Mouse (Mus musculus) stomach, embryonic 14.5 days (tissue): ENCODE measurements at regions not wholly inside any gene's neighbourhood (a gene's known extent, or its start where the extent isn't known, plus 50 kb on each side); places are given as distances from the start of the nearest gene placed in this dataset.

Source experiments
- ATAC-seq: fragments of 200-750 bp; cut with Nextera tagmentation; 2 replicates; pipeline ENCODE4 v1.8.0; 2017; ENCODE audit warnings: low read depth, moderate TSS enrichment; ENCODE audit not compliant: insufficient number of reproducible peaks, insufficient read depth, low FRiP score
- H3K27ac ChIP-seq: fragments of 300-500 bp; sonication (generic); 2 replicates; pipeline ENCODE4 v1.5.1; 2014; ENCODE audit warnings: mild to moderate bottlenecking, low read length, moderate library complexity, mixed read lengths
- H3K27me3 ChIP-seq: fragments of 300-500 bp; sonication (generic); 2 replicates; pipeline ENCODE4 v1.6.1; 2014; ENCODE audit warnings: low read length, control low read depth, mixed read lengths; ENCODE audit not compliant: control insufficient read depth, insufficient read depth
- H3K36me3 ChIP-seq: fragments of 300-500 bp; sonication (generic); 2 replicates; pipeline ENCODE4 v1.6.1; 2014; ENCODE audit warnings: mild to moderate bottlenecking, control low read depth, low read length, moderate library complexity, mixed read lengths; ENCODE audit not compliant: control insufficient read depth, insufficient read depth
- H3K4me1 ChIP-seq: fragments of 300-500 bp; sonication (generic); 2 replicates; pipeline ENCODE4 v1.6.1; 2014; ENCODE audit warnings: low read length, control low read depth, mixed read lengths; ENCODE audit not compliant: control insufficient read depth, insufficient read depth
- H3K4me2 ChIP-seq: fragments of 300-500 bp; sonication (generic); replicated peaks from 2 replicates; pipeline ENCODE4 v1.6.1; 2014; ENCODE audit warnings: low read depth, low read length, control low read depth
- H3K4me3 ChIP-seq: fragments of 300-500 bp; sonication (generic); 2 replicates; pipeline ENCODE4 v1.5.1; 2014; ENCODE audit warnings: low read depth, low read length, control low read depth
- H3K9ac ChIP-seq: fragments of 300-500 bp; sonication (generic); replicated peaks from 2 replicates; pipeline ENCODE4 v1.6.1; 2014; ENCODE audit warnings: low read depth, mild to moderate bottlenecking, control low read depth, low read length, moderate library complexity, mixed read lengths
- H3K9me3 ChIP-seq: fragments of 300-500 bp; sonication (generic); 2 replicates; pipeline ENCODE4 v1.6.1; 2016; ENCODE audit warnings: low read depth, low read length, control low read depth; ENCODE audit not compliant: control insufficient read depth
- WGBS: fragments of 180-500 bp; shearing (Covaris S2); extraction: QIAGEN DNeasy Blood & Tissue Kit; methylation state at CpG from one replicate; pipeline ENCODE4 v1.1.7; 2014; 5-methylcytosine and 5-hydroxymethylcytosine counted together

DNA sequence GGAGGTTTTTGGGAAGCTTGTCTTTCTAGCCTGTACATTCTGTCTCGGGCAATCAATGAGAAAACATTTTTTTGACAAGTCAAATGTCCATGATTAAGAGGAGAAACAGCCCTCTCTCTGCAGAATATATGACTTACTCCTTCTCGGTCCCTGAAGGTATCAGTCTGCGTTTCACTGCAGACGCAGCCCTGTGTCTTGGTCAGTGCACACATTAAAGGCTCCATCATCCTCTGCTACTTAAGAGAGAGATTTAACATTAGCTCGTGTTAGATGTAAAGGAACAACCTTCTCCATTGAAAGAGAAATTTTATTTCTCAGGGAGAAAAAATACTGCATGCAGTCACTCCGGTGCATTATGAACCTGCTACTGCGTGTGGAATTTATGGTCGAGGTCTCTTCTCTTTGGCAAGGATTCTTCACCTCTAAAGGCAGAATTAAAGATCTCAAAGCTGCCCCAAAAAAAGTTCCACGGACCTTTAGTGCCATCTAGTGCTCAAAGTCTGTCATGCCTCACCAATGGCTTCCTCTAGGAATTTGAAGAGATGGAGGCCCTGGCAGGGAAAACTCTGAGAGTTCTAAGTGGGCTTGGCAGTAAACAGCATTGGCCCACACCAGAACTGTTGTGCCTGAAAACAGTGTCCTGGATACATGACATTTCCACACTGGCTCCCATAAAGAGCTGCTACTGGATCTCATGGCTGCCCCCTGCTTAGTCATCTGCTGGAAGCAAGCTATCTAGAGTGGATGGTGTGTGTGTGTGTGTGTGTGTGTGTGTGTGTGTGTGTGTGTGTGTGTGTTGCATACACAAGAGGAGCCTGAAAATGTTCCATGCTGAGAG is 102.3 kb upstream of the Noct start:
- Histone ChIP-seq H3K4me3 (no peak overlapping the region), H3K9me3 (no peaks in the 10 kb centered on the region), H3K27ac (no peak overlapping the region), H3K4me2 (no peak overlapping the region), H3K4me1 (no peaks in the 10 kb centered on the region), H3K27me3 (no peaks in the 10 kb centered on the region), H3K36me3 (no peaks in the 10 kb centered on the region), H3K9ac (no peak overlapping the region)
- ATAC-seq: no peak
- WGBS: 22% methylated on average over 9 of the region's 9 CpGs

DNA sequence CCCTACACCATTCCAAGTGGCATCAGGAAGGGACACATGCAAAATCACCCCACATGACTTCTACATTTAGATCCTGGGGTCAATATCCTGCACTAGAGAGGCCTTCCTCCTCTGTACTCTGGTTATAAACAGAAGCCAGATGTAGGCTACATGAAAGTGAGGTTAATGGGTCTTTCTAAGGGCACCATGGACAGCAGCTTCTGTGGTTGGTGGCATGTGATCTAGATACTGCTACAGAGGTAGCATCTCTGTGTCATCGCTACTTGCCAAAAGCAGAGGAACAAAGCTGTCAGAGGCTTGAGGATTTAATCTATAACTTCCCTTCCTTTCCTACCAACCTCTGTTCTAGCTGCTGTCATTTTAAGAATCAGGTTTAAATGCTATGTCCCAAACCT is 101.7 kb upstream of the Noct start:
- H3K4me1 ChIP-seq: no peaks in the 10 kb centered on the region
- 95% methylated on average over 1 of the region's 1 CpGs for WGBS
- no peak for ATAC-seq
- H3K4me3 ChIP-seq: no peak overlapping the region
- no peaks in the 10 kb centered on the region for H3K36me3 ChIP-seq
- no peak overlapping the region for H3K27ac ChIP-seq
- H3K9ac ChIP-seq: no peak overlapping the region
- no peaks in the 10 kb centered on the region for H3K9me3 ChIP-seq
- H3K27me3 ChIP-seq: no peaks in the 10 kb centered on the region
- H3K4me2 ChIP-seq: no peak overlapping the region

GRCm38 (mm10) chr3:51127875-51128274 is 96.4 kb upstream of the Noct start:
- no peaks in the 10 kb centered on the region for H3K36me3 ChIP-seq
- H3K27ac ChIP-seq: no peak overlapping the region
- no peak for ATAC-seq
- no peaks in the 10 kb centered on the region for H3K27me3 ChIP-seq
- H3K4me2 ChIP-seq: no peak overlapping the region
- H3K9ac ChIP-seq: no peak overlapping the region
- H3K4me1 ChIP-seq: no peaks in the 10 kb centered on the region
- no peak overlapping the region for H3K4me3 ChIP-seq
- H3K9me3 ChIP-seq: no peaks in the 10 kb centered on the region
- 73% methylated on average over 1 of the region's 1 CpGs for WGBS

DNA sequence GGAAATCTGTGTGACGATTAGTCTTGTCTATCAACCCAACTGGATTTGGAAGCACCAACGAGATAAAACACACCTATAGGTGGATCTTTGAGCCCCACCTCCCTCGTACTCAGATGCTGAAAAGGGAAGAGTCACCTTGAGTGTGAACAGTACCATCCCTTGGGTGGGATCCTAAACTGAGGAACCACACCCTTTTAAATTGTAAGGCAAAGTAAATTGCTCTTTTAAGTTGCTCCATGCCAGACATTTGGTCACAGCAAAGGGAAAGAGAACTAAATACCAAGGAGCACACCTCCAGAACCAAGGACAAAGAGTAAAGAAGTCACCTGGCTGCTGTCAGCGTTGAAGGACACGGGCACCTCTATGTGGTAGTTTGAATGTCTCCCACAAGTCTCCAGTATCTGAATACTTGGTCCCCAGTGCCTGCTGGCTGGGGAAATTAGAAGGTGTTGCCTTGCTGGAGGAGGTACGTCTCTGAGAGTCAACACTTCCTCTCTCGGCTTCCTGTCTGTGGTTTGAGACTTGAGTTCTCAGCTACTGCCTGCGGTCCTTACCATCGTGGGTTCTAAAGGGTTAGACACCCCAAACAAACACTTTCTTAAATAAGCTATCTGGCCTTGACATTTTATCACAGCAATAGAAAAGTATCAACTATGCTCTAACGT is 95.6 kb upstream of the Noct start:
- 80% methylated on average over 10 of the region's 10 CpGs for WGBS
- H3K4me3 ChIP-seq: no peak overlapping the region

GRCm38 (mm10) chr3:51130709-51131108 is 93.5 kb upstream of the Noct start:
- Histone ChIP-seq H3K27ac (no peak overlapping the region), H3K9me3 (no peaks in the 10 kb centered on the region), H3K9ac (no peak overlapping the region), H3K27me3 (no peaks in the 10 kb centered on the region), H3K4me1 (no peaks in the 10 kb centered on the region), H3K4me2 (no peak overlapping the region), H3K36me3 (no peaks in the 10 kb centered on the region), H3K4me3 (no peak overlapping the region)
- no peak for ATAC-seq
- 86% methylated on average over 5 of the region's 5 CpGs for WGBS

More for the DNA sequence above, 95.6 kb upstream of the Noct start:
- Histone ChIP-seq H3K27me3 (no peaks in the 10 kb centered on the region), H3K4me1 (no peaks in the 10 kb centered on the region), H3K27ac (no peak overlapping the region), H3K4me2 (no peak overlapping the region), H3K36me3 (no peaks in the 10 kb centered on the region), H3K9me3 (no peaks in the 10 kb centered on the region), H3K9ac (no peak overlapping the region)
- ATAC-seq: no peak

DNA sequence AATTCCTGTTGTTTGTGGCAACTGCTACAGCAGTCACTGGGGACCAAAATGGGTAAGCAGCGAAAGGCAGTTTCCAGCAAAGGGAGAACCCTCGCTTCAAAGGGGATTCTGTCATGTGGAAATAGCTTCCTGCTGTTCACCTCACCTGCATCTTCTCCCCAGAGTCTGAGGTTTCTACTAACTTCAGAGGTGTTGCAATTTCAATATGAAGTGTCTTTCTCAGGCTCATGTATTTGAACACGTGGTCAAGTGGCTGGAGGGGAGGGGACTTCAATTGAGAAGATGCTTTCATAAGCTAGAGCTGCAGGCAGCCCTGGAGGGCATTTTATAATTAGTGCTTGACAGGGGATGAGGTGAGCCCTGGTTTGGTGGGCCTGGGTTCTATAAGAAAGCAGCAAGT is 92.9 kb upstream of the Noct start:
- ATAC-seq: no peak
- Histone ChIP-seq H3K4me2 (no peak overlapping the region), H3K4me1 (no peaks in the 10 kb centered on the region), H3K27me3 (no peaks in the 10 kb centered on the region), H3K9ac (no peak overlapping the region), H3K36me3 (no peaks in the 10 kb centered on the region), H3K27ac (no peak overlapping the region), H3K4me3 (no peak overlapping the region), H3K9me3 (no peaks in the 10 kb centered on the region)
- WGBS: 81% methylated on average over 3 of the region's 3 CpGs

DNA sequence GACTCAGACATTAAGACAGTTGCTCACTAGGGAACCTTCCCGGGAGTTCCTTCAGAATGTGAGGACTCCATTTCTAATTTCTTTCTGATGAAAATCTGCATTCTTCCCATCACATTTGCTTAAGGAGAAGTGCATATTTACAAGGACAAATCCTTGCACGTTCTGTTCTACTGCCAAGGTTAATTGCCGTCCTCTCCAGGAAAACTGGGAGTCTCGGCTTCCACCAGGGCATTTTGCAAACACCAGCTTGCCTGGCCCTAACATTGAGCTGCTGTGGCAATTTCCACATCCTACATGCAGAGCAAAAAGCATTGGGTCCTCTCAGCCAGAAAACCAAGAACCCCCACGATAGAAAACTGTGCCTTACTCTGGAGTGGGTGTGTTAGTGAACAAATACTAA is 91.5 kb upstream of the Noct start:
- Histone ChIP-seq H3K27me3 (no peaks in the 10 kb centered on the region), H3K9ac (no peak overlapping the region), H3K36me3 (no peaks in the 10 kb centered on the region), H3K4me3 (no peak overlapping the region), H3K27ac (no peak overlapping the region), H3K9me3 (no peaks in the 10 kb centered on the region), H3K4me2 (no peak overlapping the region), H3K4me1 (no peaks in the 10 kb centered on the region)
- no peak for ATAC-seq
- 76% methylated on average over 5 of the region's 5 CpGs for WGBS

DNA sequence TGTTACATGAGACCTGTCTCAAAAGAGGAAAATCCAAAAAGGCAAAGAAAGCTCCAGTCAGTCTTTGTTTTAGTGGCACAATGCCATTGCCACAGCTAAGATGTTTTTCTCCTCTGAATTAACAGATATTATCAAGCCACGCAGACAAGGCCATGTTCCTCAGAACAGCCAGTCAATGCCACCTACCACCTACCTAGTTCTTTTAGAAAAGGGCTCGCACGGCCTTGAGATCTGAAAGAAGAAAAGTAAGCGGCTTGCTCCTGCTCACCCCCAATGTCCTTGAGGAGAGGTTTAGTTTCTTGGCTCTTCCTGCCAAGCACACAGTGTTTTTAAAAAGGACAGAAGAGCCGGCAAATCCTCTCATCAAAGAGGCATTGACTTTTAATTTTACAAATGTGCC is 88.7 kb upstream of the Noct start:
- H3K4me2 ChIP-seq: no peak overlapping the region
- no peak overlapping the region for H3K27ac ChIP-seq
- ATAC-seq: no peak
- no peak overlapping the region for H3K9ac ChIP-seq
- 71% methylated on average over 5 of the region's 5 CpGs for WGBS
- no peak overlapping the region for H3K4me3 ChIP-seq
- H3K27me3 ChIP-seq: no peaks in the 10 kb centered on the region
- no peaks in the 10 kb centered on the region for H3K4me1 ChIP-seq
- H3K36me3 ChIP-seq: no peaks in the 10 kb centered on the region
- H3K9me3 ChIP-seq: no peaks in the 10 kb centered on the region
